Mouse (Mus musculus) C2C12 (cell line): ENCODE data around the gene Tcf7l1. TPM values are rescaled to one million over a fixed set of nuclear protein-coding genes. Genes with fewer than 3 reads are reported as not detected.
A peak's percentile ranks its signal among the peaks of the same experiment; 100 is the strongest.

Experiments
- H3K27me3 ChIP-seq: one replicate; pipeline ENCODE4 v1.6.1; 2011; ENCODE audit not compliant: control insufficient read depth, insufficient read depth, insufficient read length
- H3K36me3 ChIP-seq: one replicate; pipeline ENCODE4 v1.6.1; 2011; ENCODE audit not compliant: control insufficient read depth, insufficient read depth
- H3K4me3 ChIP-seq: one replicate; pipeline ENCODE4 v1.5.1; 2011; ENCODE audit warnings: mild to moderate bottlenecking, control low read depth; ENCODE audit not compliant: poor library complexity, insufficient read depth, severe bottlenecking
- H3K79me2 ChIP-seq: one replicate; pipeline ENCODE4 v1.6.1; 2011; ENCODE audit not compliant: control insufficient read depth, insufficient read depth
- H3K79me3 ChIP-seq: one replicate; pipeline ENCODE4 v1.6.1; 2011; ENCODE audit warnings: low read depth, control low read depth
- H3ac ChIP-seq: one replicate; pipeline ENCODE3; 2011; ENCODE audit warnings: low read depth; ENCODE audit not compliant: control insufficient read depth, insufficient read length
- CEBPB ChIP-seq: IDR thresholded peaks from one replicate; pipeline ENCODE4 v1.6.1; 2011; ENCODE audit warnings: low read depth, mild to moderate bottlenecking, control low read depth, moderate library complexity
- CTCF ChIP-seq: IDR thresholded peaks from one replicate; pipeline ENCODE4 v1.5.1; 2011; ENCODE audit not compliant: control insufficient read depth, insufficient read depth, insufficient read length
- FOSL1 ChIP-seq: IDR thresholded peaks from one replicate; pipeline ENCODE4 v1.8.0; 2011; ENCODE audit warnings: mild to moderate bottlenecking, low read length; ENCODE audit not compliant: poor library complexity, insufficient read depth, severe bottlenecking
- MAX ChIP-seq: IDR thresholded peaks from one replicate; pipeline ENCODE4 v1.6.1; 2011; ENCODE audit warnings: mild to moderate bottlenecking, control low read depth
- MYOD1 ChIP-seq: IDR thresholded peaks from one replicate; pipeline ENCODE4 v1.6.1; 2011; ENCODE audit warnings: low read depth; ENCODE audit not compliant: control insufficient read depth, insufficient read length
- MYOG ChIP-seq: IDR thresholded peaks from one replicate; pipeline ENCODE4 v1.6.1; 2011; ENCODE audit not compliant: control insufficient read depth, insufficient read length; ENCODE audit errors: extremely low read depth
- USF1 ChIP-seq: IDR thresholded peaks from one replicate; pipeline ENCODE4 v1.6.1; 2011; ENCODE audit warnings: low read depth, mild to moderate bottlenecking, control low read depth, moderate library complexity
- polyA plus RNA-seq: library from polyadenylated mRNA; unstranded; fragments of >200 nt; fragmentation: generic; extraction: Trizol; gene quantifications from one replicate; pipeline ENCODE4 v1.2.1, GENCODE M21; 2012; ENCODE audit warnings: missing spikeins

Tcf7l1 gene
- polyA plus RNA-seq, 1 experiment: 18.3 TPM

GRCm38 (mm10) chr6:72752824-72753223 lies 36.2 kb downstream of the Tcf7l1 start:
- no peak overlapping the region for H3K4me3 ChIP-seq
- H3K36me3 ChIP-seq: no peaks in the 10 kb centered on the region
- TF ChIP-seq CTCF (no peak), MYOD1 (no peak), FOSL1 (no peak), MAX (no peak), MYOG (no peak), CEBPB (no peak), USF1 (no peak)
- no peak overlapping the region for H3ac ChIP-seq
- H3K79me3 ChIP-seq: peaks cover 2% of the 10 kb centered on the region
- H3K27me3 ChIP-seq: no peaks in the 10 kb centered on the region
- no peaks in the 10 kb centered on the region for H3K79me2 ChIP-seq

GRCm38 (mm10) chr6:72751210-72751609 lies 37.8 kb downstream of the Tcf7l1 start:
- TF ChIP-seq MYOD1 (no peak), CTCF (no peak), USF1 (no peak), FOSL1 (no peak), CEBPB (no peak), MYOG (no peak), MAX (no peak)

GRCm38 (mm10) chr6:72748882-72749437 lies 40.1 kb downstream of the Tcf7l1 start:
- Histone ChIP-seq H3K79me3 (peaks cover 3% of the 10 kb centered on the region), H3K4me3 (no peak overlapping the region), H3K36me3 (no peaks in the 10 kb centered on the region), H3K27me3 (no peaks in the 10 kb centered on the region), H3K79me2 (no peaks in the 10 kb centered on the region), H3ac (no peak overlapping the region)
- peak; percentile 55 for TF ChIP-seq MYOD1
- TF ChIP-seq CTCF: no peak
- no peak for TF ChIP-seq MYOG
- TF ChIP-seq FOSL1: no peak
- no peak for TF ChIP-seq MAX
- no peak for TF ChIP-seq USF1

More at GRCm38 (mm10) chr6:72751210-72751609, 37.8 kb downstream of the Tcf7l1 start:
- Histone ChIP-seq H3K27me3 (no peaks in the 10 kb centered on the region), H3K36me3 (no peaks in the 10 kb centered on the region), H3K4me3 (no peak overlapping the region), H3K79me2 (no peaks in the 10 kb centered on the region), H3ac (no peak overlapping the region), H3K79me3 (peaks cover 2% of the 10 kb centered on the region)

GRCm38 (mm10) chr6:72748421-72748820 lies 40.6 kb downstream of the Tcf7l1 start:
- H3K79me2 ChIP-seq: no peaks in the 10 kb centered on the region
- no peaks in the 10 kb centered on the region for H3K27me3 ChIP-seq
- H3K36me3 ChIP-seq: no peaks in the 10 kb centered on the region
- TF ChIP-seq CTCF (no peak), MAX (no peak), MYOD1 (no peak), CEBPB (no peak), MYOG (no peak), FOSL1 (no peak), USF1 (no peak)
- no peak overlapping the region for H3K4me3 ChIP-seq
- peaks cover 3% of the 10 kb centered on the region for H3K79me3 ChIP-seq
- no peak overlapping the region for H3ac ChIP-seq

GRCm38 (mm10) chr6:72747814-72748213 lies 41.2 kb downstream of the Tcf7l1 start:
- H3K79me3 ChIP-seq: peaks cover 3% of the 10 kb centered on the region
- no peaks in the 10 kb centered on the region for H3K79me2 ChIP-seq
- TF ChIP-seq CEBPB: no peak
- no peak for TF ChIP-seq USF1
- TF ChIP-seq CTCF: no peak
- no peak for TF ChIP-seq MYOD1
- no peak for TF ChIP-seq FOSL1
- no peak for TF ChIP-seq MAX
- no peak for TF ChIP-seq MYOG
- H3K36me3 ChIP-seq: no peaks in the 10 kb centered on the region
- no peak overlapping the region for H3ac ChIP-seq
- H3K27me3 ChIP-seq: no peaks in the 10 kb centered on the region
- no peak overlapping the region for H3K4me3 ChIP-seq

GRCm38 (mm10) chr6:72747156-72747555 lies 41.9 kb downstream of the Tcf7l1 start:
- H3K27me3 ChIP-seq: no peaks in the 10 kb centered on the region
- no peaks in the 10 kb centered on the region for H3K36me3 ChIP-seq
- H3K4me3 ChIP-seq: no peak overlapping the region
- TF ChIP-seq MYOD1: no peak
- no peak for TF ChIP-seq MYOG
- TF ChIP-seq MAX: no peak
- TF ChIP-seq USF1: no peak
- no peak for TF ChIP-seq FOSL1
- TF ChIP-seq CEBPB: no peak
- no peak for TF ChIP-seq CTCF
- H3K79me3 ChIP-seq: peaks cover 5% of the 10 kb centered on the region
- H3ac ChIP-seq: no peak overlapping the region
- peaks cover under 1% of the 10 kb centered on the region for H3K79me2 ChIP-seq
